Mouse (Mus musculus) adrenal gland, adult 2 months (tissue): ENCODE data around the gene Krtap3-1. TPM values are rescaled to one million over a fixed set of nuclear protein-coding genes. Genes with fewer than 3 reads are reported as not detected.

Experiments
- DNase-seq: peaks from one replicate; pipeline ENCODE4 v3.0.0; 2021
- polyA plus RNA-seq: library from polyadenylated mRNA; depleted of rRNA; stranded (reverse); fragments of >200 nt; gene quantifications from 2 replicates; pipeline ENCODE4 v1.2.3, GENCODE M21; 2012; rRNA removed
- total RNA-seq, 2 experiments: library from RNA; stranded (reverse); gene quantifications; 2 replicates each; pipeline ENCODE4 v1.2.3; 2021

Krtap3-1 gene
- total and polyA plus RNA-seq, 3 experiments, result not detected

- no peak for DNase-seq
These were observed 45.1 kb downstream of the Krtap3-1 start, which contains the start of gene Krt39 for GRCm38 (mm10) chr11:99521288-99521860. TSS of gene Krt39 (minus strand) at chr11:99521338.

Other genes starting within 250 kb of the Krtap3-1 start
Only the 30 nearest of the 37 such genes appear.
- not detected for gene Krt27, start 215.5 kb downstream of the Krtap3-1 start, total RNA-seq
- gene Krt27, start 215.5 kb downstream of the Krtap3-1 start, polyA plus RNA-seq, result not detected in 2 replicates
- gene Krt28, start 191.7 kb downstream of the Krtap3-1 start, total RNA-seq, result not detected
- not detected in 2 replicates for gene Krt28, start 191.7 kb downstream of the Krtap3-1 start, polyA plus RNA-seq
- gene Krt10, start 177.3 kb downstream of the Krtap3-1 start, total RNA-seq, result 1 to 10 TPM; 5.5 to 5.8 TPM
- gene Krt10, start 177.3 kb downstream of the Krtap3-1 start, polyA plus RNA-seq, result 0.43 and 0.56 TPM in 2 replicates
- not detected for gene Krt12, start 144.4 kb downstream of the Krtap3-1 start, total RNA-seq
- gene Krt12, start 144.4 kb downstream of the Krtap3-1 start, polyA plus RNA-seq, result not detected in 2 replicates
- under 1 TPM; 0.14 to 0.20 TPM for gene Krt20, start 128.5 kb downstream of the Krtap3-1 start, total RNA-seq
- not detected in 2 replicates for gene Krt20, start 128.5 kb downstream of the Krtap3-1 start, polyA plus RNA-seq
- gene Krt23, start 73.5 kb downstream of the Krtap3-1 start, total RNA-seq, result not detected
- 0.12 TPM in 1 of 2 replicates, not detected in the other for gene Krt23, start 73.5 kb downstream of the Krtap3-1 start, polyA plus RNA-seq
- not detected for gene Krt39, start 45.3 kb downstream of the Krtap3-1 start, total RNA-seq
- not detected in 2 replicates for gene Krt39, start 45.3 kb downstream of the Krtap3-1 start, polyA plus RNA-seq
- not detected for gene Krt40, start 23.5 kb downstream of the Krtap3-1 start, total RNA-seq
- not detected in 2 replicates for gene Krt40, start 23.5 kb downstream of the Krtap3-1 start, polyA plus RNA-seq
- not detected for gene Krtap3-3, start 15.8 kb downstream of the Krtap3-1 start, total RNA-seq
- not detected in 2 replicates for gene Krtap3-3, start 15.8 kb downstream of the Krtap3-1 start, polyA plus RNA-seq
- gene Krtap3-2, start 9.8 kb downstream of the Krtap3-1 start, total RNA-seq, result not detected
- gene Krtap3-2, start 9.8 kb downstream of the Krtap3-1 start, polyA plus RNA-seq, result not detected in 2 replicates
- gene Gm11939, start 7.2 kb downstream of the Krtap3-1 start, total RNA-seq, result not detected
- not detected in 2 replicates for gene Gm11939, start 7.2 kb downstream of the Krtap3-1 start, polyA plus RNA-seq
- gene Krtap1-5, start 14.4 kb upstream of the Krtap3-1 start, total RNA-seq, result not detected
- gene Krtap1-5, start 14.4 kb upstream of the Krtap3-1 start, polyA plus RNA-seq, result not detected in 2 replicates
- gene Krtap1-4, start 17.0 kb upstream of the Krtap3-1 start, total RNA-seq, result not detected
- gene Krtap1-4, start 17.0 kb upstream of the Krtap3-1 start, polyA plus RNA-seq, result not detected in 2 replicates
- gene Krtap1-3, start 24.7 kb upstream of the Krtap3-1 start, total RNA-seq, result not detected
- gene Krtap1-3, start 24.7 kb upstream of the Krtap3-1 start, polyA plus RNA-seq, result not detected in 2 replicates
- gene Krtap9-3, start 31.5 kb upstream of the Krtap3-1 start, total RNA-seq, result not detected
- not detected in 2 replicates for gene Krtap9-3, start 31.5 kb upstream of the Krtap3-1 start, polyA plus RNA-seq
- not detected for gene Gm11938, start 36.7 kb upstream of the Krtap3-1 start, total RNA-seq
- not detected in 2 replicates for gene Gm11938, start 36.7 kb upstream of the Krtap3-1 start, polyA plus RNA-seq
- not detected for gene Gm11937, start 43.6 kb upstream of the Krtap3-1 start, total RNA-seq
- gene Gm11937, start 43.6 kb upstream of the Krtap3-1 start, polyA plus RNA-seq, result not detected in 2 replicates
- gene Krtap2-4, start 48.2 kb upstream of the Krtap3-1 start, total RNA-seq, result not detected
- gene Krtap2-4, start 48.2 kb upstream of the Krtap3-1 start, polyA plus RNA-seq, result not detected in 2 replicates
- not detected for gene Gm11562, start 53.8 kb upstream of the Krtap3-1 start, total RNA-seq
- not detected in 2 replicates for gene Gm11562, start 53.8 kb upstream of the Krtap3-1 start, polyA plus RNA-seq
- not detected for gene Krtap4-1, start 61.6 kb upstream of the Krtap3-1 start, total RNA-seq
- not detected in 2 replicates for gene Krtap4-1, start 61.6 kb upstream of the Krtap3-1 start, polyA plus RNA-seq
- not detected for gene Krtap4-2, start 68.5 kb upstream of the Krtap3-1 start, total RNA-seq
- not detected in 2 replicates for gene Krtap4-2, start 68.5 kb upstream of the Krtap3-1 start, polyA plus RNA-seq
- not detected for gene Krtap4-7, start 77.5 kb upstream of the Krtap3-1 start, total RNA-seq
- gene Krtap4-7, start 77.5 kb upstream of the Krtap3-1 start, polyA plus RNA-seq, result not detected in 2 replicates
- gene Gm11555, start 83.6 kb upstream of the Krtap3-1 start, total RNA-seq, result not detected
- gene Gm11555, start 83.6 kb upstream of the Krtap3-1 start, polyA plus RNA-seq, result not detected in 2 replicates
- gene Gm11563, start 92.3 kb upstream of the Krtap3-1 start, total RNA-seq, result not detected
- not detected in 2 replicates for gene Gm11563, start 92.3 kb upstream of the Krtap3-1 start, polyA plus RNA-seq
- gene Krtap4-6, start 99.3 kb upstream of the Krtap3-1 start, total RNA-seq, result not detected
- gene Krtap4-6, start 99.3 kb upstream of the Krtap3-1 start, polyA plus RNA-seq, result not detected in 2 replicates
- not detected for gene Gm14190, start 124.1 kb upstream of the Krtap3-1 start, total RNA-seq
- not detected in 2 replicates for gene Gm14190, start 124.1 kb upstream of the Krtap3-1 start, polyA plus RNA-seq
- not detected for gene Gm14180, start 167.7 kb upstream of the Krtap3-1 start, total RNA-seq
- gene Gm14180, start 167.7 kb upstream of the Krtap3-1 start, polyA plus RNA-seq, result not detected in 2 replicates
- gene Gm11595, start 206.3 kb upstream of the Krtap3-1 start, total RNA-seq, result not detected
- gene Gm11595, start 206.3 kb upstream of the Krtap3-1 start, polyA plus RNA-seq, result not detected in 2 replicates
- not detected for gene Krtap4-8, start 214.1 kb upstream of the Krtap3-1 start, total RNA-seq
- not detected in 2 replicates for gene Krtap4-8, start 214.1 kb upstream of the Krtap3-1 start, polyA plus RNA-seq
- gene Krtap4-9, start 218.6 kb upstream of the Krtap3-1 start, total RNA-seq, result not detected
- not detected in 2 replicates for gene Krtap4-9, start 218.6 kb upstream of the Krtap3-1 start, polyA plus RNA-seq